Mouse (Mus musculus) fat pad, adult 2 months (tissue): ENCODE data around the gene Zan.

Experiments
- DNase-seq: peaks from one replicate; pipeline ENCODE4 v3.0.0-alpha.2; 2011; ENCODE audit warnings: low read depth, low spot score; ENCODE audit errors: extremely low read depth

The Zan gene

DNA sequence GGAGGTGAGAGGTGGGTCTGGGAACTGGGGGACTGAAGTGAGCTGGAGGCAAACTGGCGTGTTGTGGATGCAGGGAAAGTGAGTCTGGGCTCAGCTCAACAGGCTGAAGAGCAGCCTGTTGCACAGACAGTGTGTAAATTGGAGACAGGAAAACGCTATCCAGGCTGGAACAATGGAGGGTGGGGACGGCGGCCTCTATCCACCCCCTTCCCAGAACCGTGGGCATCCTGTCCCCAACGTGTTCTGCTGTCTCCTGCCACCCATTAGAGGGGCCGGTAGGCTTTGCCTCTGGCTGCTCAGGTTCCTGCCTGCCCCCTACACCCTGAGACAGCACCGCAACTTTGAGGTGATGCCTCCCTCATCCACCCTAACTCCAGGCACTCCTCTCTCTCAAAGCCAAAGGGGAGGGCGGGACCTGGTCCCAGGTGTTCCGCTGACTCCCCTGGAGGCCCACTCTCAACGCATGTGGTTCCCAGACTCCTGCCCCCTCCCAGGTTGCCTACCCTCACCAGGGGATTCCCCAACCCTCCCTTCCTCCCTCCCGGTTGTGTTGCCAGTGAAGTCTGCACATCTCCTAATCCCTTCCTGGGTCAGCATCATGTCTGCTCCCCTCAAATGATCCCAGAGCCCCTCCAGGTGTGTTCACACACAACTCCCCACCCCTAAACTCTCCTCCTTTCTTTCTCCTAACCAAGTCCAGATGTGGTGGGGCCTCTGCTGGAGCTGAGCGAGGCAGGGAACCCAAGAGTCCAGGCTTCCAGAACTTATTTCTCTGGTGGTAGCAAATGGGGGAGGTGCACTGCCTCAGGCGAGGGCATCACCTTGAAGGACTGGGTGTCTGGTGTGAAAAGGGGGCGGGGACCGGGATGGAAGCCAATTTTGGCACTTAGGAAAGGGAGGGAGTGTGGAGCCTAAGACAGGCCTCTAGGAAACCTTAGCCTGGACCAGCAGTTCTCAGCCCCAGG, 124.6 kb downstream of the Zan start:
- no peak for DNase-seq

DNA sequence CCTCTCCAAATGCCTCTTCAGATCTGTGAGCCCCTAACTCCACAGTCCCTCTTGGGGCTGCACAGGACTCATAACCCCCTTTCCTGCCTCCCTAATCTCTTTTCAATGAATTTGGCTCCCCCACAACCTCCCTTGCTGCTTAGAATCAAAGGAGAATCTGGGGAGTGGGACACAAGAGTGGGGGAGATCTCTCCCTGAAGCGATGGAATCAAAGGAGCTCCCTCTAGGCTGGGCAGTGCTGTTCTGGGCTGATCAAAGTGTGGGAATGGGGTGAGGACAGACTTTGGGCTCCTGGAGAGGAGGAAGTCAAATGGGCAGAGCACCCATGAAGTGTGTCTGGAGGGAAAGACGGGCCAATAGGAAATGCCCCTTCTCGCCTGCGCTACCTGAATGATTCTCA, 125.5 kb downstream of the Zan start:
- DNase-seq: no peak

DNA sequence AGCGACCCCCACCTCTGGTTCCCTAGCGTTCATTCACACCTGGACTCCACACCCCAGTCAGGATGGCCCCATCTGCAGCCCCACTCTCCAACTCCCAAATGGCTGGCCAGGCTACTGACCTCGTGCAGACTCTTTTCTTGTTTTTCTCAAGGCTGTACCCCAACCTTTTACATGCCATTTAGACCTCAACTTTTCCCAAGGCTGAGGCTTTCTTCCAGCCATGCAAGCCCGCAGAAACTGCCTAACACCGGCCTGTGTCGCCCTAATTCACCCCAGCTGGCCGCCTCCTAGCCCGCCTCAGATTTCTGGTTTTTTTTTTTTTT, 125.8 kb downstream of the Zan start:
- DNase-seq: no peak

DNA sequence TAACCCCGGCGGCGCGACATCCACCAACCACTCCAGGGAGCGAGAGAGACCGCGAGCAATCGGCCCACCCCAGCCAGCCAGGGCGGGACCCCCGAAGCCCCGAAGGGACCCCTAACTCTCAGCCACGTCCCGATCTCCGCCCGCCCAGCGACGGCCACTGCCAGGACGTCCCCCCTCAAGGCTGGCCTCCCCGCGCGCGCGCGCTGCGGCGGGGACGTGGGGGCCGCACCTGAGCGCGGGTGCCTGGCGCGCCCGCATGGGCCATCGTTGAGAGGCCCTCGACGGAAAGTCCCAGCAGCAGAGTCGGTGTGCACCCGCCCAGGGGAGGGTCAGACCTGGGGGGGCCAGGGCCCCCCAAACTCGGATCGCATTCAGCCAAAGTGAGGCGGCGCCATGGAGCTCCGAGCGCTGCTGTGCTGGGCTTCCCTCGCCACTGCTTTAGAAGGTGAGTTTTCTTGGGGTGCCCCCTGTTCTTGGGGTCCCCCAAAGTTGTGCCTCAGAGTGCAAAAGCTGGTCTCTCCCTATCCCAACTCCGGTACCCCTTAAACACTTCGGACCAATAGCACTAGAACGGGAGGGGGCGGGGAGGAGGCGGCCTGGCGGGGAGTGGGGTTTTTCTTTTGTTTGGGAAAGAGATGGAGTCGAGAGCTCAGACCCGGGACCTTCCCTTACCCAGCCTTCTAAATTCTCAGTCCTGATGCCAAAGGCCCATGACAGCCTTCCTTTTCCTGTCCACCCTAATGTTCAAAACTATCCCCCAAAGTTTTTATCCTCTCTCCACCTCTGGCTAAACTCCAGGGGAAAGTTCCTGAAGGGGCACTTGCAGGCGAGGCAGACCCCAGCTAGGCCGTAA, 126.4 kb downstream of the Zan start:
- no peak for DNase-seq

DNA sequence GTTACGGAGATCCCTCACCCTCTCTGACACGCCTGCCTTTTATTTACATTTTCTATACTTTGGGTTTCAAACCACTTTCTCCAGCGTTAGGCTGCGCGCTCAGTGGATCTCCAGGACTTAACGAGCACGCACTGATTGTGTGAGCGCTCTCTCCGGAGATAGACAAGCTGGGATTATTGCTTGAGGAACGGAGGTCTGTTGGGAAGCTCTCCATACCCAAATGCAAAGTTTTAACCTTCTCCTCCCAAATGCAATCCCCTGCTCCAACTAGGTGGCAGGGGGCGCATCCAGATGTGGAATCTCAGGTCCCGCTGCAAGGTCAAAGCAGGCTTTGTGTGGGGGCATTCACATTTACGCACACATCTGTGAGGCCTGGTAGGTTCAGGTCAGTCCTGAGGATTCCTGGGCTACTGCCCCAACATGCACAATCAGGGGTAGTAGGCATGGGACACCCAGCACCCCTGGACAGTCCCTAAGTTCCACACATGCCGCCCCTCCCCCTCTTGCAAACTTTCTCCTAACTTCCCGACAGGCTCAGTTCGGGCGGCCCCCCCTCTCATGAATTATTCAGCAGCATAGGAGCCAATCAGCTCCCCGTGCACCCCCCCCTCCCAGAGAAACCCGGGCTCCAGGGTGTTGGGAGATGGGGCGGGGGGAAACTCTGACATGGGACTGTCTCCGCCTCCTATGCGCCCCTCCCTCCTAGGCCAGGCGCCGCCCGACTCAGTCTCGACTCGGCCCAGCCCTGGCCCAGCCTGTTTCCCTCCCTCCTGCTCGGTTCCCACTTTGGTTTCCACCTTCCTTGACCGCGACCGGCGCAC, 127.3 kb downstream of the Zan start, which contains the start of gene Ephb4:
TSS of gene Ephb4 (plus strand) at position 726 of the 821 bp plus-strand sequence.
- DNase-seq: no peak

DNA sequence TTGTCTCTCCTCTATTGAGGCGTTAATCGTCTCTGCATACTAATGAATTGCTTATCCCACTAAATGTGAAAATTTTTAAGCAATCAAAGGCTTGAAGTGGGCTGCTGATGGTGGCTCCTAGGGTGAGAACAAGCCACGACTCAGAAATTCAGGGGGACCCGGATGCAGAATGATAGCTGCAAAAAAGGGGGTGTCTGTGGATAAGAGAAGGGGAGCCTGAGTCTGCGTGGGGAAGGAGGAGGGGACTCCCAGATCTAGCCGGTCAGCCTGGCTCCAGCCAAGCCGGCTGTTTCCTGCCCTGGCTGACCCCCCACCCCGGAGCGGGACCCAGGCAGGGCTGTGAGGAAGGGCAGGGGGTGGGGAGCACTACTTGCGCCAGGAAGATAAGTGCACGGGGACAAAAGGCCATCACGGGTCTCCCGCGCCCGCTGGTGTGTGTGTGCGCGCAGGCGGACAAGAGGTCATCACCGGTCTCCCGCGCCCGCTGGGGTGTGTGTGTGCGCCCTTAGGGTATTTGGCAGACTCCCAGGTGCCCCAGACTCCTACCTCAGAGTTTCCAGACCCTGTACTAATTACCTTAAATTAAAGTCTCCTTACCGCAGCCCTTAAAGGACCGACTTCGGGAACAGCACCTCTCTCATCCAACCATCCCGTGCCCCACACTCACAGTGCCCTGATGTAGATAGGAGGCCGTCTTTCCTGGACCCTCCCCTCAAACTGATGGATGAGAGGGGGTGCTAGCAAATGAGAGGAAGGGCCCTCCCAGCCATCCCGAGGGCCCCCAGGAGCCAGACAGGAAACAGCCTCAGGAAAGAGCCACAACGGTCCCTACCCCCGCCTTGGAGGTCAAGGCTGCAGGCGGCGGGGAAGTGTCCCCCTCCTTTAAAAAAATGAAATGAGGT, 128.1 kb downstream of the Zan start:
- no peak for DNase-seq

DNA sequence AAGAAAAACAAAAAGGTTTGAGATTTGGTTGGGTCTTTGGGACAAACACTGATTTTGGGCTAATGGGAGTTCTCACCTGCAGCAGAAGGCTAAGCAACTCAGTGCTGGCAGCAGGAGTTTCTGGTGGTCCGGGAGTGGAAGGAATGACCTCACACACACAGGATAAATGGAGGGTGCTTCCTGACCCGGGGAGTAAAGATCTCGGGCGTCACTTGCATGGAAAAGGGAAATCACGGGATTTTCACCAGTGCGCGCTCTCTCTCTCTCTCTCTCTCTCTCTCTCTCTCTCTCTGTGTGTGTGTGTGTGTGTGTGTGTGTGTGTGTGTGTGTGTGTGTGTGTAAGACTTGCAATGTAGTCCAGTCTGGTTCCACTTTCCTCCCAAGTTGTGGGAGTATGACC, 129.0 kb downstream of the Zan start:
- DNase-seq: no peak

DNA sequence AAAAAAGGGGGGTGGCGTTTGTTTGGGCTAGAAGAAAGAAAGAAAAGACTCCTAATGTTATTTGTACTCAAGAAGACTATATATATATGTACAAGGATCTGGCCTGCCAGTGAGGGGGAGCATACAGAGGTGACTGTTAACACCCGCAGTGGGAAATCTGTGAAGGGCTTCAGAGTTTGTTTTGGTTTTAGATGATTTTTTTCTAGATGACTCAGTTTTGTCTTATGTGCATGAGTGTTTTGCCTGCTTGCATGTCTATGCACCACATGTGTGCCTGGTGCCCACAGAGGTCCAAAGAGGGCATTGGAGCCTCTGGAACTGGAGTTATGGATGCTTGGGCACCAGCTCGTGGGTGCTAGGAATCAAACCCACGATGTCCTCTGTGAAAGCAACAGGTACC, 129.9 kb downstream of the Zan start:
- no peak for DNase-seq

DNA sequence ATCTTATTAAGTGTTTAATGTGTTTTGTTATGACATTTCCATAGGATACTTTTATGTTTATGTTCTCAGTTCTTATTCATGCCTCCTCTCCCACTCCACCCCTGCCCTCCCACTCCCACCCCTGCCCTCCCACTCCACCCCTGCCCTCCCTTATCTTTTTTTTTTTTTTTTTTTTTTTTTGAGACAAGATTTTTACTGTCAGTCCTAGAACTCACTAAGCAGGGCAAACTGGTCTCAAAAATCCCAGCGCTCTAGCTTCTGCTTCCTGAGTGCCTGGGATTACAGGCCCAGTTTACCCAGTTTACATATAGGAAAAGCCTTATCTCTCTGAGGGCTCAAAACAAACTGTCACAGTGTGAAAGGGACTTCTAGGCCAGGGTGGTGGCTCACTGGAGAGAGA, 130.5 kb downstream of the Zan start:
- no peak for DNase-seq

DNA sequence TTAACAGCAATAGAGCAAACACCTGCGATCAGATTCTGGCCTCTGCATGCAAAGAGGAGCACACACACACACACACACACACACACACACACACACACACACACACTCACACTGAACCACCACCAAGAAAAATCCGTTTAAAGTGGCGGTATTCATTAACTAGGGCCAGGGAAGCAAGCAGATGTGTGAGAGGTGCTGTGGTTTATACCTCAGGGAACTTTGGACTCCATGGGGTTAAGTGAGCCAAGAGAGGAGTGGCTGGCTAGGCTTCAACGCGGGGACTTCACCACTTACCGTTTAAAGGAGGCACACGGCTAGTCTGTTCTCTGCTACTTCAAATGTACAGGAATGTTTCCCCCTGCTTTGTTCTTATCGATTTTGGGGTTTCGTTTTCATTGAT, 131.0 kb downstream of the Zan start:
- DNase-seq: no peak

DNA sequence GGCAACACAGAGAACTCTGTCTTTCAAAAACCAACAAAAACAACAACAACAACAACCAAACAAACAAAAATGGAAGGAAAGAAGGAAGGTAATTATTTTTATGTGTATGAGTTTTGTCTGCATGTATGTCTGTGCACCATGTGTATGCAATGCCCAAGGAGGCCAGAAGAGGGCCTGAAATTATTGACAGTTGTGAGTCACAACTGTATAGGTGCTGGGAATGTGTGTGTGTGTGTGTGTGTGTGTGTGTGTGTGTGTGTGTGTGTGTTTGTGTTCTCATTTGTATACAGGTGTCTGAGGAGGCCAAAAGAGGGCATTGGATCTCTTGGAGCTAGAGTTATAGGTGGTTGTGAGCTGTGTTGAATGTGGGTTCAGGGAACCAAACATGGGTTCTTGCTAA, 133.0 kb downstream of the Zan start:
- no peak for DNase-seq

DNA sequence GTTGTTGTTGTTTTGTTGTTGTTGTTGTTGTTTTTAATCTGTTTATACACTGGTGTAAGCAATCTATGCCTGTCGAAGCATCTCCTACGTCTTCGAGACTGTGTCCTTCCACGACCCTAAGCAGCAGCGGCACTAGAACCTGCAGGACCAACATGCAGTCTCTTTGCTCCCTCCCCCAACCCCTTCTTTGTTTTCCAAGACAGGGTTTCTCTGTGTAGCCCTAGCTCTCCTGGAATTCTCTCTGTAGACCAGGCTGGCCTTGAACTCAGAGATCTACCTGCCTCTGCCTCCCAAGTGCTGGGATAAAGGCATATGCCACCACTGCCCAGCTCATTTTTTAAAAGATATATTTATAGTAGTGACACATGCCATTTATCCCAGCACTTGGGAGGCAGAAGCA, 133.5 kb downstream of the Zan start:
- DNase-seq: no peak

DNA sequence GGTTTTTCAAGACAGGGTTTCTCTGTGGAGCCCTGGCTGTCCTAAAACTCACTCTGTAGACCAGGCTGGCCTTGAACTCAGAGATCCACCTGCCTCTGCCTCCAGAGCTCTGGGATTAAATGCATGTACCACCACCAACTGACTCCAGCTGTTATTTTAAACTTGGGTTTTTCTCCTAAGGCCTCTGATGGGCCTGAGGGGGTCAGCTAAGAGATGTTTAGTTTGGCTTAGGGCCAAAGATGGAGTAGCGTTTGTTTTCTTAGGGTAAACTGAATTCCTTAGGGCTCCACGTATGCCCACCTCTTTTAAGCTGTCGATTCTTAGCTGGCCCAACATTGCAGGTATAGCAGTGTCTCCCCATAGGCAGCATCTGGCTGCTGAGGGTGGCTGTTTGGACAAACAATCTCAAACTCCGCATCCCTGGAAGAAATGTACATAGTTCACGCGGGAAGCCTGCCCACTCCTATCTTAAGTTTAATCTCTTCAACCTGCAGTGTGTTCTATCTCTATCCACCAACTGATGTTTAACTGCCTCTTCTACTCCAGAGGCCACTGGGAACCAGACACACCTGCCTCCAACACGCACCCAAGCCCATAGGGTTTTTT, 134.4 kb downstream of the Zan start:
- DNase-seq: no peak

DNA sequence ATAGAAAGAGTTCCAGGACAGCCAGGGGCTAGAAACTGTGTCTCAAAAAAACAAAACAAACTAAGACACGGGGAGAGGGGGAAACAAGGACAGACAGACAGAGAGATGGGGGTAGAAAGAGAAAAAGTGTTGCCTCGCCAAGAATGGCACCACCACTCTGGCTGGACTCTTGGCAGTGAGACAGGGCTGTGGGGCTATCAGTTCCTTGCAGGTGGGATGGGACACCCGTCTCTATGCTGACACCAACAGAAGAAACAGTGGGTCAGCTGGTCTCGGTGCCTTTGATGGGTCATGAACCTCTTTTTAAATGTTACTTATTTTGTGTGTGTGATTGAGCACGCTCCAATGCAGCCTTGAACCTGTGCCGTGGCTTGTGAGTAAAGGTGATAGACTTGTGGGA, 136.6 kb downstream of the Zan start:
- DNase-seq: no peak

DNA sequence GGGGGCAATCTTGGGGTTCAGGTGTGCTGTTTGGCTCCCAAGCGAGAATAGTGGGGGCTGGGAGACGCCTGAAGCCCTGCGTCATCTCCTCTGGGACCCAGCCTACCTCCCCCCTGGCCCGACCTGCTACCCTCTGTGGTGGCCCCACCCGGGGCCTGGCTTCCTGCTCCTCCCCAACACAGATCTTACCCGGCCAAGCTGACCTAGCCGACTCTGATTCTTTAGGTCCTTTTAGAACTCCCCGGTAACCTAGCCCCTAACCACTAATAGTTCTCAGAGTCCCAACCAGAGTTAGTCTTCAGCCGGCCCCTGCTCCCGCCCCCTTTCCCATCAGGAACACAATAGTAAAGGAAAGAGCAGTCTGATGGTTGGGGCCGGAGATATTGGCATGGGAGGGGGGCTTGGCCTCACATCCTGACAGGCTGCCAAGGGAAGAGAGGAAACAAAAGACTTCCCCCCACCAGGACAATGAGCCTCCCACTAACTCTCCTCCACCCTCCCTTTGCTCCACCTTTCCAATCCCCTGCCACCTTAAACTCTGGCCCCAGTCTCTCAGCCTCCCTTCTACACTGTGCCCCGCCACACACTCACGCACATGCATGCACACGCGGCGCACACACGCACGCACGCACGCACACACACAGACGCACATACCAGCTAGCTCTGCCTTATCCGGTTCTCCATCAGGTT, 137.4 kb downstream of the Zan start:
- DNase-seq: no peak

DNA sequence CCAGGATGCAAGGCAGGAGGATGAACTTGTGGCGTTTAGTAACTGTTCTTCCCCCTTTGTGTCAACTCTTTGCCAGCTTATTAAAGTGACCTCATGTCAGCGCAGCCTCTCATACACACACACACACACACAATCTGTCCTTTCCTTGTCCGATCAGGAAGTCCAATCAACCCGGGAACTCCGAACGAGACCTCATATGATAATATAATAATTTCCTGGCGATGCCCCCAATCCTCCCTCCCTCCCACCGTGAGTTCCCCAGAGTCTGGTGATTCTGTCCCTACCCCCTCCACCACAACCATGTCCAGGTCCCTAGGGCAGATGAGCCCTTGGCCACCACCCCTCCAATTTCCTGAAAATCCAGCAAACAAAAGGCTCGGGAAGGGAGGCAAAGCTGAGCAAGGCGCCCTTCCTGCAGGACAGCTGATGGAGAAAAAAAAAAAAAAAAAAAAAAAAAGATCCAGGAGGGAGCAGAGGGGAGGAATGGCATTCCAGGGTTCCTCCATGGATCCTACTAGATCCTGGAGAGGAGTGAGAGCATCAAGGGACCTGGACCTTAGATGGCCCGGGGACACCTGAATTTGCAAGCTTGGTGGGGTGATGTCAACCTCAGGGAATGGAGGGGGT, 138.1 kb downstream of the Zan start:
- no peak for DNase-seq

DNA sequence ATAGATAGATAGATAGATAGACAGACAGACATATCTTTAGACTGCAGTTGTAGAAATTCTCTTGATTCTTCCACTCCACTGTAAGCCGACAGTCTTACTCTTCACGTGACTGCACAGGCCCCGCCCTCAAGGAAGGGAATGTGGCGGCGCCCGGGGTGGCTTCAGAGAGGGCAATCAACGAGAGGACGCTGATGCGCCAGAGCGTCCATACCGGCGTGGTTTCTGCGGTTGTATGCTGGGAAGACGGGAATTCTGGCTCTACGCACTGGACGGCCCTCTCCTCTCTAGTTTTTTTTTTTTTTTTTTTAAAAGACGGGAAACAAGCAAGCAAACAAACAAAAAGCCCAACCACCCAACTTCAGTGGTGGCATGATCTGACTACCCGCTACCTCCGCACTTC, 138.6 kb downstream of the Zan start:
- no peak for DNase-seq

DNA sequence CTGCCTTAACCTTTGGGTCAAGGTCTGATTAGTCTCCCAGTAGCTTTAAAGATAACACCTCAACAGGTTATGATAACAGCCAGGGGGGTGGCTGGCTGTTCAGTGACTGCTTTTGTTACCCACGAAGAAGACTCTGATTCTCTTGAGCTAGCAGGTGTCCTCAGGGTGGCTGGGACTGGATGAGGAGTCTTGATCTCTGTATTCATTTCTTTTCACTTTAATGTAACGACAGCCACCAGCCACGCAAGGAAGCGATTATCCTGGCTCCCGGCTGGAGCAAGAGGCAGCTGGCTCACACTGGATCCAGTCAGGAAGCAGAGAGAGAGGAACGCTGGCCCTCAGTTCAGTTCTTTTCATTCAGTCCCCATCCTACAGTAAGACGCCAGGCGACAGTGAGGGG, 139.7 kb downstream of the Zan start:
- no peak for DNase-seq

DNA sequence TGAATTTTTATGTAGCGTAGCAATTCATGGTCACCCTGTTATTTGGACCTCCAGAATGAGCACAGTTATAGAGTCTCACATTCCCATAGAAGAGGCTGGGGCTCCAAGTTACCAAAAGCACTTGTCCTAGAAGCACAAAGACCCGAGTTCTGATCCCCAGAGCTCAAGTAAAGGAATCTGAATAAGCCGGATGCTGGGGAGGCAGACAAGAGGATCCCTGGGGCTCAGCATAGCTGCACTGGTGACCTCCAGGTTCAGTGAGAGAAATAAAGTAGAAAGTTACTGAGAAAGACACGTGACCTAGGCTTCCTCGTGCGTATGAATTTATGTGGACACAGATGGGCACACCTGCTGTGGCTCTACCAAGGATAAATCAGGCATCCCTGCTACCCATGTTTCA, 141.8 kb downstream of the Zan start:
- DNase-seq: no peak
